Mouse (Mus musculus): Measurements from ENCODE around the gene Tjap1.

GRCm38 (mm10) chr17:46266986-46267385 lies 15.8 kb downstream of the Tjap1 start:
- TF ChIP-seq POLR2A (IDR thresholded peaks at IDR 0.05; ENCODE audit: control insufficient read depth in 1 of 2, insufficient read depth in 1 of 2, low read depth in 1 of 2, low read length in 2 of 2, poor library complexity in 1 of 2) = no peak
- no peak for TF ChIP-seq POLR2AphosphoS5 (IDR thresholded peaks at IDR 0.05; ENCODE audit: borderline replicate concordance, low read depth, low read length)
- no peak for TF ChIP-seq CTCF (IDR thresholded peaks at IDR 0.05 in 2 of 3, conservative IDR thresholded peaks at IDR 0.05 in 1 of 3; ENCODE audit: control insufficient read depth in 1 of 3, insufficient read depth in 1 of 3, low read depth in 2 of 3, low read length in 3 of 3, poor library complexity in 1 of 3, severe bottlenecking in 1 of 3)
- TF ChIP-seq UBTF (IDR thresholded peaks at IDR 0.05; ENCODE audit: borderline replicate concordance, insufficient read depth, low read depth, low read length) = no peak
- TF ChIP-seq SMC3 (IDR thresholded peaks at IDR 0.05; ENCODE audit: low read depth, low read length) = no peak
- no peak for TF ChIP-seq USF2 (IDR thresholded peaks at IDR 0.05; ENCODE audit: borderline replicate concordance in 1 of 2, insufficient read depth in 1 of 2, low read depth in 1 of 2, low read length in 2 of 2)
- TF ChIP-seq KAT2A (conservative IDR thresholded peaks at IDR 0.05; ENCODE audit: low read depth, low read length) = no peak
- TF ChIP-seq EP300 (IDR thresholded peaks at IDR 0.05; ENCODE audit: low read depth in 1 of 2, low read length in 2 of 2) = no peak
- no peak for TF ChIP-seq MYB (IDR thresholded peaks at IDR 0.05; ENCODE audit: low read depth, low read length)
- no peak for TF ChIP-seq TCF12 (IDR thresholded peaks at IDR 0.05; ENCODE audit: low read depth, low read length)
- no peak for TF ChIP-seq USF1 (IDR thresholded peaks at IDR 0.05; ENCODE audit: low read depth, low read length)
- TF ChIP-seq RAD21 (IDR thresholded peaks at IDR 0.05; ENCODE audit: low read depth, low read length) = no peak
- no peak for TF ChIP-seq GATA1 (IDR thresholded peaks at IDR 0.05; ENCODE audit: low read depth, low read length)
- no peak for TF ChIP-seq RCOR1 (IDR thresholded peaks at IDR 0.05; ENCODE audit: low read depth, low read length)

Measured in MEL (cell line).